Mouse (Mus musculus) cerebellum, postnatal 14 days (tissue): Measurements from ENCODE around the gene Ankrd10.
"Not testable (repeated sequence)": the region's sequence is repeated elsewhere in the genome, so short reads cannot be mapped to it uniquely, and the experiment has no call there.

ENCODE experiments used
- DNase-seq, 2 experiments: peaks; one replicate each; pipeline ENCODE4 v3.0.0; 2021; ENCODE audit warnings: mixed read lengths in 2 of 2

Gene Ankrd10

DNA sequence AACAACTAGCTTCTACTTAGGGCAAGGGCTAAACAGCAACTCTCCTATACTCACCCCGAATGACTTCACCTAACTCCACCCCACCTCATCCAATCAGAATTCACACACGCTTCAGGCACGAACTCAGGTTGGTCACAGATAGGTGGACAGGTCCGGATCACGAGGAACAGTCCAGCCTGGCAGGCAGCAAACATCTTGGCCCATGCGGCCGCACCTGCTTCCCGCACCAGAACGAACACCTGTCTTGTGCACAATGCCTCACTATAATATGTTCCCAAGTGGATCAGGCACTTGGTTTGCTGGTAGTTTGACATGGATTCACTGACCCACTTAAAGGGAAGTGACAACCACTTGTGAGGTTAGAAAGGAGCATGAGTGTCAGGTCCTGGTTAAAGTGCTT lies 26.7 kb downstream of the Ankrd10 start:
- no peak for DNase-seq

- peak; percentile 80 to 83 for DNase-seq
Observed at GRCm38 (mm10) chr8:11602006-11602680, 33.4 kb downstream of the Ankrd10 start.

- DNase-seq = no peak
Observed at GRCm38 (mm10) chr8:11600301-11600951, 35.1 kb downstream of the Ankrd10 start.

DNA sequence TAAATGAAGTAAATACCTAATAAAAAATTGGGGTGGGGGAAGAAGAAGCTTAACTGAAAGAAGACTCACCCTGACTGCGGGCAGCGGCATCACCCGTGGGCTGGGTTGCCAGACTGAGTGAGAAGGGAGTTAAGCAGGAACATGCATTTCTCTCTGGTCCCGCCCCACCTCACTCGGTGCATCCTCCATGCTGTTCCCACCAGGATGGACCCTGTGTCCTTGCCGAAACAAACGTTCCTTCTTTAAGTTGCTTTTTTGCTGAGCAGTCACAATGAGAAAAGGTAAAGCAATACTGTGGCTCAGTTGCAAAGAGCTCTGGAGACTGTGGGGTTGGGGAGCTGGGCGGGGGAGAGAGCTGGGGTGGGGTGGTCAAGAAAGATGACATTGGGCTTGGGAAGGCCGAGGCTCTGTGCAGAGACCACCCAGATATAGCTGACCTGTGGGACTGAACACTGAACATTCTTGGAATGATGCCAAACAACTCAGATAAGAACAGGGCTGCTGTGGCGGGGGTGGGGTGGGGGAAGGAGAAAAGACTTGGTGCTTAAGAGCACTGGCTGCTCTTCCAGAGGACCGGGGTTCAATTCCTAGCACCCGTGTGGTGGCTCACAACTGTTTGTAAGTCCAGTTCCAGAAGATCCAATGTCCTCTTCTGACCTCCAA lies 42.2 kb downstream of the Ankrd10 start:
- no peak for DNase-seq

DNA sequence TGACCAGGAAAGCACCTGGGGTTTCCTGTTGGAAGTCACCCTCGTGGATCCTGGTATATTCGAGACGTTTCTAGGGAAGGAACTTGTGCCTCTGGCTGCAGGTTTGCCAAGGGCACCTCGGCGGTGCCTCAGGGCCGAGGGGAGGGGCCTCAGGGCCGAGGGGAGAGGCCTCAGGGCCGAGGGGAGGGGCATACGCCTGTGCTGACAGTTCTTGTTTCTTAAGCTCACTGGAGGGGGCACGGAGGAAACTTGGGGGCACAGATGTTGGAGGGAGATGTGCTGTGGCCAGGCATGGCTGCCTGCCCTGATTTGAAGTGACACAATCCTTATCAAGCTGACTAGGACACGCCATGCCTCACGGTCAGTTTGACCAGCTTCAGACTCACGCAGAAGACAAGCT lies 43.3 kb downstream of the Ankrd10 start:
- DNase-seq = no peak

DNA sequence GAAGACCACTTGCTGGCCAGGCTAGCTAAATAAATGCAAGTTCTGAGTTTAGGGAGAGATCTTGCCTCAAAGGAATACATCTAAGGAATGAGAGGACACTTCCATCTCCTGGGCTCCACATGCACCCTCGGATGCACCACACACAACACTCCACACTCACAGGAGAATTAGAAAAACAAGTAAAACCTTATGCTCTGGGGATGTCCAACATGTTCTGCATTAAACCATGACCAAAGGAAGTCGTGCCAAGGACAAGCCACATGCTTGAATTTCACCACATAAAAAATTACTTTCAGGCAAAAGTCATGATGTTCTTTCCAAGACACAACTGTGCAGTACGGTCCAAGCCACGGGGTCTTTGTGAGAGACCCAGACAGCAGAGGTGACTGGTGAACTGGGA lies 43.7 kb downstream of the Ankrd10 start:
- DNase-seq = no peak

DNA sequence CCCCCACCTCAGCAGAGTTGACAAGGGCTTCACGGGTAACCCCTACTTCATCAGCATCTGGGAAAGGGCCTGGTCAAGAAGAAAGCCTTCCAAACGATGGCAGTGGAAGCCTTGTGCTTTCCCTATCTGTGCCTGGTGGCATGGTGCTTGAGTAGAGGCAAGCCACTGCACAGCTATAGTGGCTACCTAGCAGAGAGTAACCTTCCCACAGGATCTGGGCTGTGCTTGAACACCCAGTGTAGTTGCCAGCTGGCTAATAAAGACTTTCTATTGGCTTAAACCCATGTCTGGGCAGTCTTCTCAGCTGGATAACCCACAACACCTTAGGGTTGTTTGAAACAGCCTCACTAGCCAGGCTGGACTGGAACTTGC lies 49.2 kb downstream of the Ankrd10 start:
- DNase-seq = no peak

GRCm38 (mm10) chr8:11585513-11586373 lies 49.8 kb downstream of the Ankrd10 start:
- DNase-seq = no peak

DNA sequence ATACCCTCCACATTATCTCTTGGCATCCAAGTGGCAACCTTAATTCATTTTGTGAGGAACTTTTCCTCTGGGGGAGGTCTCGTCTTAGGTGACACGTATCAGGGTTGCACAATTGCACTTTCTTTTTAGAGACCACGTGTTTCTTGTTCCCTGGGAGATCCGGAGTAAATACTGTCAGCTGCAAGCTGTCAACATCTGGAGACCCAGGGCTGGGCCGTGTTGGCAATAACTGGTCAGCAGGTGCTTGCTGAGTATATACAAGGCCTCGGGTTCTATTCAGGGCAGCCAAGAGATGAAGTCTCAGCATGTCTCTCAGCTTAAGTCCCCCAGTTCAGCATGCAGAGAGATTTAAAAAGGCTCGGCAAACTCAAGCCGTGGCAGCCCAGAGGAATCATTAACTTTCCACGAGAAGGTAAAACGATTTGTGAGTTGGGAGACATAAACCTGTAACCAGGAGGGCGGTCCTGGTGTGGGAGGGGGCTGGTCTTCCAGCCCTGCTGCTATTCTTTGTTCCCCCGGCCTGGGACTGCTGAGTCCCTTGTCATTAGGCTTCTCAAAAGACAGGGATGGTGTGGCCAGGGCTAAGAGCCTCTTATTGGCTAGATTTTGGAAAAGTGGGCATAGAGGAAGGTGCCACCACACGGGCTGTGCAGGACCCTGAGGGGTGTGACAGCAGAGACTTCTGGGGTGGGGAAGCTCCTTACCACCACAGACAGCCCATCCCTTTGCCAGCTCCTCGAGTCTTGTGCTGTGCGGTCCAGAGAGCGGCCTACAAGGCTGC lies 59.8 kb downstream of the Ankrd10 start:
- no peak for DNase-seq

- DNase-seq = no peak
Observed at GRCm38 (mm10) chr8:11574911-11575603, 60.5 kb downstream of the Ankrd10 start.

DNA sequence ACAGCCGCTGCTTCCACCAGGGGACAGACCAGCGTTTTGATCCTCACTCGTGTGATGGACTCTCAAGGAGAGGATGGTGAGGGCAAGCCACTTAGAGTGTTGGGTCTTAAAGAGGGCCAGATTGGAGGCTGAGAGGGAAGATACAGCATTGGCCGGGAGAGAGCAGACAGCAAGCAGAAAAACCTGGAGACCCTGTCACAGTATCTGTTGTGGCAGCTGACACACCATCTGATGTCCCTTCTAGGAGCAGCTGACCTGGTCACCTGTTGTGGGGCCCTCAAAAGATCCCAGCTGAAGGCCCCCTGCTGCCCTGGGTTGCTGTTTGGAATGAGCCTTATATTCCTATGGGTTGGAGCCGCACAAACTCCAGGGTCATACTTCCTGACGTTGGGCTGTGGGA lies 63.1 kb downstream of the Ankrd10 start:
- no peak for DNase-seq

GRCm38 (mm10) chr8:11571950-11572349 lies 63.6 kb downstream of the Ankrd10 start:
- no peak for DNase-seq

DNA sequence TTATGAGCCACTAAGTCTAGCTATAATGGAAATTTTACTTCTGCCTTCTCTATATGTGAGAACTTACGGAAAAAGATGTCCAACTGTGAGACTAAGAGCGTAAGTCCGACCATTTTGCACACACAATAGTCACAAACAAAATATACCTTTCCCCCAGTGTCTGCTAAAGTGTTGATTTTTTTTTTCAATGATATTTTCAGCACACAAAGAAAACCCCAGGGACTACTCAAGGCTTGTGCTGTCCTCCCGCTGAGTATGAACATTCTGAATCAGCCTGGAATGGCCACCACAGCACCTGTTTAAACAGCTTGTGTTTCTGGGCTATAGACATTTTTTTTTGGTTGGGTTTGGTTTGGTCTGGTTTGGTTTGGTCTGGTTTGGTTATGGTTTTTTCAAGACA lies 64.8 kb downstream of the Ankrd10 start:
- no peak for DNase-seq

DNA sequence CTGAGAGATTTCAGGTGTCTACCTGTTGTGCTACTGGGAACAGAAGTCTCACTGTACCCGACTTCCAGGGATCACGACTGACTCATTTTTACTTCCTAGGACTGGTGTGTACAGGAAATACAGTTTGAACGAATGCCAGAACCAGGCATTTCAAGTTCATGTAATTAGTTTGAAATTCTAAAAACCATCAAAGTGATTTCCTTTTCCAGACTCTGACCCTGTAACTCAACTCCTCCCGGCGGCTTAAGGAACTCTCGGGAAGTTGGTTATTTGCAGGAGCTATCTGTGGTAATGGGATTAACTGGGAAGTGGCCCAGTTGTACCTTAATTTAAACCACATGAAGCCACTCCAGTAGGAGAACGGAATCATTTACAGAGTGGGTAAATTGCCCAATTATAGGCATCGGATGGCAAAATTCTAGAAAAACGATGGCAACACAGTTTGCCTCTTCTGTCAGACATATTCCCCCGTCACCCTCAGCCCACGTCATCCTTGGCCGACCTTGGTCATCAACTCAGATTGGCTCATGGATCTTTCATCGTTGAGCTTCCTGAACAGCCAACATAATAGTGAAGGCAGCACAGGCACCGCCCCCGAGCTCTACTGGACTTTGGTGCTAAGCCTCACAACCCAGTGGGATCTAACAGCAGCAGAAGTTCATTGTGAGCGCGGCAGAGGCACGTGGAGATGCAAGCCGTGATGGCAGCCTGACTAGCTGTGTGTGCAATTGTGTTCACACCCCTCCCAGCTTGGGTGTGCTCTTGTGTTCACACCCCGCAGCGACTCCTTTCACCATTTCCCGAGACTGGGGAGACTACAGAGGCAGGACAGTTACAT lies 66.1 kb downstream of the Ankrd10 start:
- no peak for DNase-seq

GRCm38 (mm10) chr8:11568193-11568592 lies 67.4 kb downstream of the Ankrd10 start:
- DNase-seq = not testable (repeated sequence)

DNA sequence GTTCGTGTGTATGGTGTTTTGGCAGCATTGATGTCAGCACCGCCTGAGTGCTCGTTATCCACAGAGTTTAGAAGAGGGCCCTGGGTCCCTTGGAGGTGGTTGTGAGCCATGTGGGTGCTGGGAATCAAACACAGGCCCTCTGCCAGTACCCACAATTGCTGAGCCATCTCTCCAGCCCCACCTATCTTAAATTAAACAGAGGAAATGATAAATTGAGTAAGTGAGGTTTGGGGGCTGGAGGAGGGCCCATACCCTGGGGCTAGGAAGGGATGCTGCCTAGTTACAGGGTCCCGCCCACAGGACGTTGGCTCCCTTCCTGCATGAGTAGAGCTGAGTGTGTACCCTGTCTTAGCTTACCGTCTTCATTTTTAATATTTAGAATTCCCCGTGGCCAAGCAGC lies 70.8 kb downstream of the Ankrd10 start:
- DNase-seq = no peak

- DNase-seq = no peak
Observed at GRCm38 (mm10) chr8:11564236-11564635, 71.3 kb downstream of the Ankrd10 start.
